Mouse (Mus musculus): ENCODE data around the gene March9. TPM values are rescaled to one million over a fixed set of nuclear protein-coding genes. Genes with fewer than 3 reads are reported as not detected.
A peak's percentile ranks its signal among the peaks of the same experiment; 100 is the strongest.

March9 gene
- polyA plus RNA-seq, 1 experiment from 2014 or later: 0.38 TPM

- WGBS: 83% methylated on average over 20 of the region's 20 CpGs
- ATAC-seq (replicated peaks; ENCODE audit: low FRiP score) (no peak), DNase-seq (ENCODE audit: low spot score) (no peak)
- Histone ChIP-seq H3K4me1 (replicated peaks; ENCODE audit: control insufficient read depth, insufficient read depth, low read length) (peaks cover 20% of the 10 kb centered on the region), H3K36me3 (ENCODE audit: control insufficient read depth, insufficient read depth, low read length) (peaks cover 7% of the 10 kb centered on the region; the same call in 1 of the 2 replicates), H3K27ac (ENCODE audit: low read depth, low read length) (no peak overlapping the region), H3K4me3 (ENCODE audit: low read depth, low read length) (no peak overlapping the region), H3K27me3 (replicated peaks; ENCODE audit: control insufficient read depth, insufficient read depth, low read length) (no peaks in the 10 kb centered on the region), H3K4me2 (no peak overlapping the region), H3K9me3 (ENCODE audit: control insufficient read depth, low read length) (no peaks in the 10 kb centered on the region), H3K9ac (ENCODE audit: low read depth, low read length) (no peak overlapping the region)
These were observed 38.5 kb upstream of the March9 start for GRCm38 (mm10) chr10:127098514-127098913.

- no peak overlapping the region for H3K27ac ChIP-seq (ENCODE audit: low read depth, low read length)
- WGBS: 57% methylated on average over 7 of the region's 7 CpGs
- H3K36me3 ChIP-seq (ENCODE audit: control insufficient read depth, insufficient read depth, low read length): peaks cover 6% of the 10 kb centered on the region; the same call in 1 of the 2 replicates
- H3K4me1 ChIP-seq (replicated peaks; ENCODE audit: control insufficient read depth, insufficient read depth, low read length): peaks cover 15% of the 10 kb centered on the region
- H3K4me3 ChIP-seq (ENCODE audit: low read depth, low read length): no peak overlapping the region
- no peaks in the 10 kb centered on the region for H3K9me3 ChIP-seq (ENCODE audit: control insufficient read depth, low read length)
- ATAC-seq (replicated peaks; ENCODE audit: low FRiP score): no peak
- no peak for DNase-seq (ENCODE audit: low spot score)
- H3K4me2 ChIP-seq: no peak overlapping the region
- H3K9ac ChIP-seq (ENCODE audit: low read depth, low read length): no peak overlapping the region
- peaks cover 32% of the 10 kb centered on the region for H3K27me3 ChIP-seq (replicated peaks; ENCODE audit: control insufficient read depth, insufficient read depth, low read length)
These were observed 34.4 kb upstream of the March9 start for GRCm38 (mm10) chr10:127094382-127094802.

DNA sequence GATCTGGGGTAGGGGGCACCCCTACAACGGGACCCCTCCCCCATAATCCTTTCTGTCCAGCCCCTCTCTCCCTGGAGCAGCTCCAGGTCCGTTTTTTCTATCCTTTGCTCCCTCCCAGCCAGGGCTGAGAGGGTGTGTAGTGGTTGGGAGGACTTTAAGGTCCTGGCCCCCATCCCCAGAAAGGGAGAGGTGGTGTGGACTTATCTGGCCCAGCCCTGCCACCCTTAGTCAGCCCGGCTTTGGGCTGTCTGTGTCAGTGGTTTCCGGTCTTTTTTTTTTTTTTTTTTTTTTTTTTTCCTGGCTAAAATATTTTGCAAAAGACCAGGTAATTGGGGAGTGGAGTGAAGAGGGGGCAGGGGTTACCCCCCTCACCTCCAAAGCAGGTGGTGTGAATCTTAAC lies 32.8 kb upstream of the March9 start:
- peaks cover 37% of the 10 kb centered on the region for H3K27me3 ChIP-seq (replicated peaks; ENCODE audit: control insufficient read depth, insufficient read depth, low read length)
- peaks cover 14% of the 10 kb centered on the region for H3K4me1 ChIP-seq (replicated peaks; ENCODE audit: control insufficient read depth, insufficient read depth, low read length)

DNA sequence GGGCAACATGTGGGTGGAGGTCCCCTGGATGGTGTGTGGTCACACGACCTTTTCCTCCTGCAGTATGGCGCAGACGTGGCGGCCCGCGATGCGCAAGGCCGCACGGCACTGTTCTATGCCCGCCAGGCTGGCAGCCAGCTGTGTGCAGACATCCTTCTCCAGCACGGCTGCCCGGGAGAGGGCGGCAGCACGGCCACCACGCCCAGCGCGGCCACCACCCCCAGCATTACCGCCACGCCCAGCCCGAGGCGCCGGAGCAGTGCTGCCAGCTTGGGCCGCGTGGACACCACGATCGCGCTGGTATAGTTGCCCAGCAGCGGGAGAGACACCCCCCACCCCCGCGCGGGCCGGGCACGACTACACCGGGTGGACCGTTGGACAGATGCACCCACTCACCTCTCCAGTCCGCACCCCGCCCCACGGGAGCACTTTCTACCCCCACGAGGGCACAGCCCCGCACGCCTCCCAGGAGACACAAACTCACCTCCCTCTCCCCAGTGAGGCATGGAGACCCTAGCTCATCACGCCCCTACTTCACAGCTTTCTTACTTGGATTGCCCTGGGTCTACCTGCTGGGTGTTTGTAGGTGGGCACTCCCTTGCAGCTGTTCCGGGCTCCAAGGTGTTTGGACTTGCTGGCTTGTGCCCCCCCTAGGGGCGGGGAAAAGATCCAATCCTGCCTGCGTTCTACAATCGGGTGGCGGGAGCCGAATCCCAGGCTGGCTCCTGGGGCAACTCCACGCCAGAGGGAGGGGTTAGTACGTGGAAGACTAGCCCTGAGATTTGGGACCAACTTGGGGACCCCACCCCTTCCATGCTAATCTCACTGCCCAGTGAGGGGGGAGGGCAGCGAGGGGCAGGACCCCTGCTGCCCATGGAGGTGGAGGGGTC lies 31.8 kb upstream of the March9 start:
- H3K4me3 ChIP-seq (ENCODE audit: low read depth, low read length): peak overlapping the region; percentile 14; the same call in 1 of the 2 replicates
- peaks cover 37% of the 10 kb centered on the region for H3K27me3 ChIP-seq (replicated peaks; ENCODE audit: control insufficient read depth, insufficient read depth, low read length)
- H3K36me3 ChIP-seq (ENCODE audit: control insufficient read depth, insufficient read depth, low read length): peaks cover 3% of the 10 kb centered on the region; the same call in 1 of the 2 replicates
- no peaks in the 10 kb centered on the region for H3K9me3 ChIP-seq (ENCODE audit: control insufficient read depth, low read length)
- H3K9ac ChIP-seq (ENCODE audit: low read depth, low read length): no peak overlapping the region
- peaks cover 14% of the 10 kb centered on the region for H3K4me1 ChIP-seq (replicated peaks; ENCODE audit: control insufficient read depth, insufficient read depth, low read length)
- H3K4me2 ChIP-seq: peak overlapping the region; percentile 50
- 26% methylated on average over 51 of the region's 51 CpGs for WGBS
- ATAC-seq (replicated peaks; ENCODE audit: low FRiP score) (peak; percentile 43), DNase-seq (ENCODE audit: low spot score) (no peak)
- H3K27ac ChIP-seq (ENCODE audit: low read depth, low read length): no peak overlapping the region

More for the DNA sequence above, 32.8 kb upstream of the March9 start:
- no peak overlapping the region for H3K9ac ChIP-seq (ENCODE audit: low read depth, low read length)
- ATAC-seq (replicated peaks; ENCODE audit: low FRiP score): 0 out of 2 replicates have a peak, but pooled peaks have one; percentile 22
- H3K4me2 ChIP-seq: no peak overlapping the region
- no peak overlapping the region for H3K4me3 ChIP-seq (ENCODE audit: low read depth, low read length)
- H3K9me3 ChIP-seq (ENCODE audit: control insufficient read depth, low read length): no peaks in the 10 kb centered on the region
- no peak for DNase-seq (ENCODE audit: low spot score)
- peaks cover 3% of the 10 kb centered on the region; the same call in 1 of the 2 replicates for H3K36me3 ChIP-seq (ENCODE audit: control insufficient read depth, insufficient read depth, low read length)
- WGBS: 54% methylated on average over 4 of the region's 4 CpGs
- H3K27ac ChIP-seq (ENCODE audit: low read depth, low read length): no peak overlapping the region

DNA sequence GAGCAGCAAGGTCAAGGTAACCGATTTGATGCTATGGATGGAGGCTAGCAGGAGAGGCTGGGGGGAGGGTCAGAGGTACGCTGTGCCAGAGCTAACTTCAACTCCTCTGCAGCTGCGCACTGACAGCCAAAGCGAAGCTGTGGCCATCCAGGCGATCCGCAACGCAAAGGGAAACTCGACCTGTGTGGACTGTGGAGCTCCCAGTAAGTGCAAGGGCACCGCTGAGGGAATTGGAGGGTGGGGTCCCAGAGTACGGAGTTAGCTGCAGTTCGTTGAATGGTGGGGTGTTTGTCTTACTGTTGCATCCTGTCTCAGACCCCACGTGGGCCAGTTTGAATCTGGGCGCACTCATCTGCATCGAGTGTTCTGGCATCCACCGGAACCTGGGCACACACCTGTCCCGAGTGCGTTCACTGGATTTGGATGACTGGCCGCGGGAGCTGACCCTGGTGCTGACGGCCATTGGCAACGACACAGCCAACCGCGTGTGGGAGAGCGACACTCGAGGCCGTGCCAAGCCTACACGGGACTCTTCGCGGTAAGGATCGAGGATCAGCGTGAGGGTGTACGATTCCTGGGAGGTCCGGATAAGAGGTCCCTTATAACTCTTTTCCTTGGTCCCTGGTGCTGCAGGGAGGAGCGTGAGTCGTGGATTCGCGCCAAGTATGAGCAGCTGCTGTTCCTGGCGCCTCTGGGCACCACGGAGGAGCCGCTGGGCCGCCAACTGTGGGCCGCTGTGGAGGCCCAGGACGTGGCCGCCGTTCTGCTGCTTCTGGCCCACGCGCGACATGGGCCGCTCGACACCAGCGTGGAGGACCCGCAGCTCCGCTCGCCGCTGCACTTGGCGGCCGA lies 30.8 kb upstream of the March9 start:
- H3K4me3 ChIP-seq (ENCODE audit: low read depth, low read length): peak overlapping the region; percentile 14; the same call in 1 of the 2 replicates
- peaks cover 37% of the 10 kb centered on the region for H3K27me3 ChIP-seq (replicated peaks; ENCODE audit: control insufficient read depth, insufficient read depth, low read length)
- ATAC-seq (replicated peaks; ENCODE audit: low FRiP score): no peak
- peak; percentile 52 for DNase-seq (ENCODE audit: low spot score)
- peaks cover 14% of the 10 kb centered on the region for H3K4me1 ChIP-seq (replicated peaks; ENCODE audit: control insufficient read depth, insufficient read depth, low read length)
- H3K9ac ChIP-seq (ENCODE audit: low read depth, low read length): no peak overlapping the region
- H3K4me2 ChIP-seq: peak overlapping the region; percentile 50
- H3K9me3 ChIP-seq (ENCODE audit: control insufficient read depth, low read length): no peaks in the 10 kb centered on the region
- H3K36me3 ChIP-seq (ENCODE audit: control insufficient read depth, insufficient read depth, low read length): peaks cover 2% of the 10 kb centered on the region; the same call in 1 of the 2 replicates
- H3K27ac ChIP-seq (ENCODE audit: low read depth, low read length): no peak overlapping the region
- WGBS: 22% methylated on average over 57 of the region's 57 CpGs

DNA sequence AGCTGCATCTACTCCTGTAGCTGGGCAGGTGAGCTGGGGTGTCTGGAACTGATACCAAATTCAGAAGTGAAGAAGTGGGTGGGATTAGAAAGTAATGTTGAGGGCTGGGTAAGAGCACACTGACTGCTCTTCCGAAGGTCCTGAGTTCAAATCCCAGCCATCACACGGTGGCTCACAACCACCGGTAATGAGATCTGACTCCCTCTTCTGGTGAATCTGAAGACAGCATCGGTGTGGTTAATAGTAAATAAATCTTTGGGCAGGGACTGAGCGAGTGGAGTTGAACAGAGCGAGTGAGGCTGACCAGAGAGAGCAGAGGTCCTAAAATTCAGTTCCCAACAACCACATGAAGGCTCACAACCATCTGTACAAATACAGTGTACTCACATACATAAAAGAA lies 25.6 kb upstream of the March9 start:
- no peaks in the 10 kb centered on the region for H3K36me3 ChIP-seq (ENCODE audit: control insufficient read depth, insufficient read depth, low read length)
- H3K9me3 ChIP-seq (ENCODE audit: control insufficient read depth, low read length): no peaks in the 10 kb centered on the region
- peaks cover 11% of the 10 kb centered on the region for H3K4me1 ChIP-seq (replicated peaks; ENCODE audit: control insufficient read depth, insufficient read depth, low read length)
- H3K27me3 ChIP-seq (replicated peaks; ENCODE audit: control insufficient read depth, insufficient read depth, low read length): peaks cover 46% of the 10 kb centered on the region
- DNase-seq (ENCODE audit: low spot score) (no peak), ATAC-seq (replicated peaks; ENCODE audit: low FRiP score) (no peak)
- no peak overlapping the region for H3K4me3 ChIP-seq (ENCODE audit: low read depth, low read length)
- no peak overlapping the region for H3K4me2 ChIP-seq
- H3K27ac ChIP-seq (ENCODE audit: low read depth, low read length): no peak overlapping the region
- no peak overlapping the region for H3K9ac ChIP-seq (ENCODE audit: low read depth, low read length)
- 75% methylated on average over 6 of the region's 6 CpGs for WGBS

DNA sequence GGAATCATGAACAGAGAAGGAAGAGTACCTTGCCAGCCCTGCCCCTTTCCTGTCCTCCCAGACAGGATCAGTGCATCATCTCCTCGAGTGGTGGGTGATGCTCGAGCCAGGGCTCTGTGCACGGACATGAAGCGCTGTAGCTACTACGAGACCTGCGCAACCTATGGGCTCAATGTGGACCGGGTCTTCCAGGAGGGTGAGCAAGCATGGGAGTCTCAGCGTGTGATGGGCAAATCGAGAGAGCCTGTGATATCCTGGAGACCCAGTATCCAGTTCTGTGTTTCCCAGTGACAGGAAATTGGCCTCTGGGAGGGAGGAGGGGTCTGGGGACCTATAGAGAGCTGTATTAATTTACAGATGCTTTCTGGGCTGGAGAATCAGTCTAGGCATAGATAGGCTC lies 25.1 kb upstream of the March9 start:
- H3K27me3 ChIP-seq (replicated peaks; ENCODE audit: control insufficient read depth, insufficient read depth, low read length): peaks cover 46% of the 10 kb centered on the region

DNA sequence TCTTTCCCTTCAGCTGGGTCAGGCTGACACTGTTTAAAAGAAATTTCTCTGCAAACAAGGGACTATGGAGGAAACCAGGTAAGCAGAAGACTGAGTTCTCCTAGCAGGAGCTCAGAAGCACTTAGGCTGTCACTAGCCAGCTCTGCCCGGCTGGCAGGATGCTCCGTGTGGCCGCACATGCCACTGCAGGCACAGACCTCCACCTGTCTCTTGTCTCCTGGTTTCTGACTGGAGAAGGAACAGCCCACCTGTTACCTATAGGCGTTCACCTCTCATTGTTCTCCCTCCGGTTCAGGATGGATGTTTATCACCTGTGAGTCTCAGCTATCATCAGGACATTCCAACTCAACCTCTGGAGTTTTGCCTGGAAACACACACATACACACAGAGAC lies 23.9 kb upstream of the March9 start:
- no peak overlapping the region for H3K4me3 ChIP-seq (ENCODE audit: low read depth, low read length)
- no peak overlapping the region for H3K27ac ChIP-seq (ENCODE audit: low read depth, low read length)
- no peak for ATAC-seq (replicated peaks; ENCODE audit: low FRiP score)
- DNase-seq (ENCODE audit: low spot score): no peak
- no peak overlapping the region for H3K4me2 ChIP-seq
- H3K36me3 ChIP-seq (ENCODE audit: control insufficient read depth, insufficient read depth, low read length): no peaks in the 10 kb centered on the region
- H3K4me1 ChIP-seq (replicated peaks; ENCODE audit: control insufficient read depth, insufficient read depth, low read length): peaks cover 19% of the 10 kb centered on the region
- no peaks in the 10 kb centered on the region for H3K9me3 ChIP-seq (ENCODE audit: control insufficient read depth, low read length)
- WGBS: 64% methylated on average over 5 of the region's 5 CpGs
- no peak overlapping the region for H3K9ac ChIP-seq (ENCODE audit: low read depth, low read length)
- peaks cover 49% of the 10 kb centered on the region for H3K27me3 ChIP-seq (replicated peaks; ENCODE audit: control insufficient read depth, insufficient read depth, low read length)

More for the DNA sequence above, 25.1 kb upstream of the March9 start:
- H3K4me1 ChIP-seq (replicated peaks; ENCODE audit: control insufficient read depth, insufficient read depth, low read length): peaks cover 13% of the 10 kb centered on the region
- H3K4me2 ChIP-seq: no peak overlapping the region
- no peak overlapping the region for H3K9ac ChIP-seq (ENCODE audit: low read depth, low read length)
- ATAC-seq (replicated peaks; ENCODE audit: low FRiP score) (no peak), DNase-seq (ENCODE audit: low spot score) (no peak)
- no peak overlapping the region for H3K27ac ChIP-seq (ENCODE audit: low read depth, low read length)
- no peaks in the 10 kb centered on the region for H3K36me3 ChIP-seq (ENCODE audit: control insufficient read depth, insufficient read depth, low read length)
- no peak overlapping the region for H3K4me3 ChIP-seq (ENCODE audit: low read depth, low read length)
- H3K9me3 ChIP-seq (ENCODE audit: control insufficient read depth, low read length): no peaks in the 10 kb centered on the region
- WGBS: 83% methylated on average over 9 of the region's 9 CpGs
